Mouse (Mus musculus) bone marrow, adult 2 months (tissue): ENCODE results near the gene Arhgap22.

Experiments
- CTCF ChIP-seq: fragments of 200-500 bp; IDR thresholded peaks from 2 replicates; pipeline ENCODE4 v1.5.1; 2011; ENCODE audit warnings: low read length, control low read depth; ENCODE audit not compliant: control insufficient read depth, insufficient read depth
- POLR2A ChIP-seq: fragments of 200-500 bp; IDR thresholded peaks from 2 replicates; pipeline ENCODE4 v1.6.1; 2011; ENCODE audit warnings: low read depth, mild to moderate bottlenecking, control low read depth, low read length, borderline replicate concordance; ENCODE audit not compliant: control insufficient read depth

DNA sequence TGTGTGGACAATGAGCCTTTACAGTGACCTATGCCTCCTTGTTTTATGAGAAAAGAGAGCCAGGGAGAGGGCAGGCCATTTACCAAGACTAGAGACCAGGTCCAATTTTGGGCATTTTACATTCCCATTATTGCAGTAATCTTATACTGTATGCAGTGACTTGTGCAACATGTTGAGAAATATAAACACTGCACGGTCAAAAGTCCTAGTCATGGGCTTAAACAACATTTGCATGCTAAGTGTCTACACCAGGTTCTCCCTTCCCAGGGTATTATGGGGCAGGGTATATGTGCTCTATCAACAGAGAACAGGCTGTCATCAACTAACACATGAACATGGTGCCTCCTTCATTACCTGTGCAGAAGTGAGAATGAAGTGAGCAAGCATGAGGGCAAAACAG is 160.3 kb downstream of the Arhgap22 start:
- TF ChIP-seq POLR2A: no peak
- TF ChIP-seq CTCF: no peak
